Mouse (Mus musculus): ENCODE results near the gene H2al1b. TPM values are rescaled to one million over a fixed set of nuclear protein-coding genes. Genes with fewer than 3 reads are reported as not detected.
"Not testable (repeated sequence)": the region's sequence is repeated elsewhere in the genome, so short reads cannot be mapped to it uniquely, and the experiment has no call there.

The H2al1b gene
- not detected for total RNA-seq (2021)
- long read RNA-seq, experiment 1, result 0 reads
- long read RNA-seq, experiment 2, result 0 reads

DNA sequence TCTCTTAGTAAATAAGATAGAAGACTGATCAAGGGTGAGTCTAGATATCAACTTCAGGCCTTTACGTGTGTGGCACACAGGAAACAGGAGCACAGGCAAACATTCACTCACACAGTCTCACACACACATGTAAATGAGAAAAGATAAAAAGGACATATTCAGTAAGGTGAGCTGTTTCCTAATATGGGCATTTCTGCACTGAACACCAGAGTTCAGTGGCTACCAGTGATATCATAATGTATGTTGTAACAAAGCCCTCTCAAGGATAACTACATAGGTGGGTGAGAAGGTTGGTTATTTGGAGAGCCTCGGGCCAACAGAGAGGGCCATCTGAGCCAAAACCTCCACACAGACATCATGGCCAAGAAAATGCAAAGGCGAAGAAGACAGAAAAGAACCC is at the start of gene H2al1b:
H2al1b (plus strand) TSS at position 301 of the 400 bp plus-strand sequence.
- not testable (repeated sequence) for DNase-seq (ENCODE audit: low spot score in 2 of 2)

- no peak for DNase-seq (ENCODE audit: low spot score in 2 of 2)
These were observed 48.2 kb upstream of the H2al1b start for GRCm38 (mm10) chrX:11254062-11254461.

- DNase-seq (ENCODE audit: low spot score in 2 of 2), result no peak
These were observed 47.6 kb upstream of the H2al1b start for GRCm38 (mm10) chrX:11254521-11255207.

GRCm38 (mm10) chrX:11255564-11256360 is 46.5 kb upstream of the H2al1b start:
- DNase-seq (ENCODE audit: low spot score in 2 of 2), result no peak

GRCm38 (mm10) chrX:11264918-11265317 is 37.3 kb upstream of the H2al1b start:
- no peak for DNase-seq (ENCODE audit: low spot score in 2 of 2)

- peak in 1 of 2 experiments; percentile 26 for DNase-seq (ENCODE audit: low spot score in 2 of 2)
These were observed 34.4 kb upstream of the H2al1b start for GRCm38 (mm10) chrX:11267791-11268190.

DNA sequence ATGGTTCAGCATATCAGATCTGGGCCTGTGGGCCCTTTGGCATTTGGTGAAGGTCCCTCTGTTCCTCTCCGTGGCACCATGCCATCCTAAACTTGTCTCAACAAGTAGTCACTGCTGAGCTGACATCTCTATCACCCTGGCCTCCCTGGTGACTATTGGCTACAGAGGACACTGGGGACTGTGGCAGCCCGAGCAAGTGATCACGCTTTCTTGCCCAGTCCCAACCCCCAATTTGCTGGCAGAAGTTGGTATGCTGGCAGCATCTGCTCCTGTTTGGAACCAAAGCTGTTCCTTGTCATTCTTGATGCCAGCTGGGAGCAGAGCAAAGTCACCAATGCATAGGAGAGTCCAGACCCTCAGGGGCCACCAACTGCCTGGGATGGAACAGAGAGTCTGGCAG is 33.2 kb upstream of the H2al1b start:
- no peak for DNase-seq (ENCODE audit: low spot score in 2 of 2)

DNA sequence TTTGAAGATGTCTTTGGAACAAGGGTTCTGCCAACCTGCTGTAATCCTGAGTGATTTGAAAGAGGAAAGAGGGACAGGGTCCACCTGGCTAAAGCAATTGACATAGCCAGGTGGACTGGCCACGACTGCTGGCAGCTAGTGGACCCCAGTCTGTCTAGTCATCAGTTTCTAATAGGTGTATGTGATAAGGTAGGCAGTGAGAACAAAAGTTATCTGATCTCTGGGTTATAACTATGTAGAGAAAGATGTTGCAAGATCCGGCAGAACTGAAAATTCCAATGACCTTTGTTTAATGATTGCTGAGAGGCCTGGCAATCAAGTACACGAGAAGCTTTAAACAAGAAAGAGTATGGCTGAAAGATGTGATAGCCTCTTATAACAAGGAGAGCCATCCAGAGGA is 29.0 kb upstream of the H2al1b start:
- no peak for DNase-seq (ENCODE audit: low spot score in 2 of 2)

- no peak for DNase-seq (ENCODE audit: low spot score in 2 of 2)
These were observed 25.1 kb upstream of the H2al1b start for GRCm38 (mm10) chrX:11277083-11277482.

DNA sequence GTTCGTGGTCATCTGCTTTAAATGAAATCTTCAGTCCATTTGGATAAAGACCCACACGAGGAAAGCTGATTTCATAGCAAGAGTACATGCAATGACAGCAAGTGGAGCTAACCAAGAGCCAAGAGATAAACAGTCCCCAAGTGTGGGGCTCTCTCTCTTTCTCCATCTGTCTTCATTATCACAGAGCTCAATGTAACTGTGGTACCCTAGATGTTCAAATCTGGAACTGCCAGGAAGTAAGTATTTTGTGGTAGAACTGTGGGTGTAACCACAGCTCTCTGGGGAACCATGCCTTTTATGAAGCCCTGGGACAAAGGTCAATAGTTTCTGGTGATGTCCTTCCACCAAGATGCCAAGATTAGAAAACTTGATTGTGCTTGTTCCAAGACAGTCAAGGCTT is 21.5 kb upstream of the H2al1b start:
- DNase-seq (ENCODE audit: low spot score in 2 of 2), result no peak

- no peak for DNase-seq (ENCODE audit: low spot score in 2 of 2)
These were observed 13.8 kb upstream of the H2al1b start for GRCm38 (mm10) chrX:11288306-11288882.

DNA sequence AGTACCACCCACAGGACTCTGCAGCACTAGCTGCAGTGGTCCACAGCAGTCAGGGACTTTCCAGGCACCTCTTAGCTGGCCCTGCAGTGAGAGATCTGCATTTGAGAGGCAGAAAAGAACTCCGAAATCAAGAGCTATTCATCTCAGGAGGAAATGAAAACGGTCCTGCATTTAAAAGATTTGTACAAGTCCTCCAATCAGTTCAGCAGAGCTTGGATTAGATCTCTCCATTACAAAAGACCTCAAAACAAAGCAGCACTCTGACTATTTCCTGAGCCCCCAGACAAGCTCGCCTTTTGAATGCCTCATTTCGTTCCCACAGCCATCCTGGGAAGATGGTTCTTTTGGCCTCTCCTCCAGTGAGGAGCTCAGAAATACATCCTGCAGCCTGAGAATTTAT is 13.0 kb upstream of the H2al1b start:
- DNase-seq (ENCODE audit: low spot score in 2 of 2), result no peak

DNA sequence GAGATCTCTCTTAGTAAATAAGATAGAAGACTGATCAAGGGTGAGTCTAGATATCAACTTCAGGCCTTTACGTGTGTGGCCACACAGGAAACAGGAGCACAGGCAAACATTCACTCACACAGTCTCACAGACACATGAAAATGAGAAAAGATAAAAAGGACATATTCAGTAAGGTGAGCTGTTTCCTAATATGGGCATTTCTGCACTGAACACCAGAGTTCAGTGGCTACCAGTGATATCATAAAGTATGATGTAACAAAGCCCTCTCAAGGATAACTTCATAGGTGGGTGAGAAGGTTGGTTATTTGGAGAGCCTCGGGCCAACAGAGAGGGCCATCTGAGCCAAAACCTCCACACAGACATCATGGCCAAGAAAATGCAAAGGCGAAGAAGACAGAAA is 3.3 kb upstream of the H2al1b start, which contains the start of gene H2al1a:
H2al1a (plus strand) TSS at position 301 of the 400 bp plus-strand sequence.
- DNase-seq (ENCODE audit: low spot score in 2 of 2), result not testable (repeated sequence)

DNA sequence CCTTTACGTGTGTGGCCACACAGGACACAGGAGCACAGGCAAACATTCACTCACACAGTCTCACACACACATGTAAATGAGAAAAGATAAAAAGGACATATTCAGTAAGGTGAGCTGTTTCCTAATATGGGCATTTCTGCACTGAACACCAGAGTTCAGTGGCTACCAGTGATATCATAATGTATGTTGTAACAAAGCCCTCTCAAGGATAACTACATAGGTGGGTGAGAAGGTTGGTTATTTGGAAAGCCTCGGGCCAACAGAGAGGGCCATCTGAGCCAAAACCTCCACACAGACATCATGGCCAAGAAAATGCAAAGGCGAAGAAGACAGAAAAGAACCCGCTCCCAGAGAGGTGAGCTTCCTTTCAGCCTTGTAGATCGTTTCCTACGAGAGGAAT is 3.1 kb downstream of the H2al1b start, which contains the start of gene H2al1c:
H2al1c (plus strand) TSS at position 301 of the 400 bp plus-strand sequence.
- not testable (repeated sequence) for DNase-seq (ENCODE audit: low spot score in 2 of 2)

DNA sequence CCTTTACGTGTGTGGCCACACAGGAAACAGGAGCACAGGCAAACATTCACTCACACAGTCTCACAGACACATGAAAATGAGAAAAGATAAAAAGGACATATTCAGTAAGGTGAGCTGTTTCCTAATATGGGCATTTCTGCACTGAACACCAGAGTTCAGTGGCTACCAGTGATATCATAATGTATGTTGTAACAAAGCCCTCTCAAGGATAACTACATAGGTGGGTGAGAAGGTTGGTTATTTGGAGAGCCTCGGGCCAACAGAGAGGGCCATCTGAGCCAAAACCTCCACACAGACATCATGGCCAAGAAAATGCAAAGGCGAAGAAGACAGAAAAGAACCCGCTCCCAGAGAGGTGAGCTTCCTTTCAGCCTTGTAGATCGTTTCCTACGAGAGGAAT is 6.3 kb downstream of the H2al1b start, which contains the start of gene H2al1d:
H2al1d (plus strand) TSS at position 301 of the 400 bp plus-strand sequence.
- DNase-seq (ENCODE audit: low spot score in 2 of 2), result not testable (repeated sequence)

DNA sequence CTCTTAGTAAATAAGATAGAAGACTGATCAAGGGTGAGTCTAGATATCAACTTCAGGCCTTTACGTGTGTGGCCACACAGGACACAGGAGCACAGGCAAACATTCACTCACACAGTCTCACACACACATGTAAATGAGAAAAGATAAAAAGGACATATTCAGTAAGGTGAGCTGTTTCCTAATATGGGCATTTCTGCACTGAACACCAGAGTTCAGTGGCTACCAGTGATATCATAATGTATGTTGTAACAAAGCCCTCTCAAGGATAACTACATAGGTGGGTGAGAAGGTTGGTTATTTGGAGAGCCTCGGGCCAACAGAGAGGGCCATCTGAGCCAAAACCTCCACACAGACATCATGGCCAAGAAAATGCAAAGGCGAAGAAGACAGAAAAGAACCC is 9.4 kb downstream of the H2al1b start, which contains the start of gene H2al1e:
H2al1e (plus strand) TSS at position 301 of the 400 bp plus-strand sequence.
- DNase-seq (ENCODE audit: low spot score in 2 of 2), result not testable (repeated sequence)

DNA sequence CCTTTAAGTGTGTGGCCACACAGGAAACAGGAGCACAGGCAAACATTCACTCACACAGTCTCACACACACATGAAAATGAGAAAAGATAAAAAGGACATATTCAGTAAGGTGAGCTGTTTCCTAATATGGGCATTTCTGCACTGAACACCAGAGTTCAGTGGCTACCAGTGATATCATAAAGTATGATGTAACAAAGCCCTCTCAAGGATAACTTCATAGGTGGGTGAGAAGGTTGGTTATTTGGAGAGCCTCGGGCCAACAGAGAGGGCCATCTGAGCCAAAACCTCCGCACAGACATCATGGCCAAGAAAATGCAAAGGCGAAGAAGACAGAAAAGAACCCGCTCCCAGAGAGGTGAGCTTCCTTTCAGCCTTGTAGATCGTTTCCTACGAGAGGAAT is 12.6 kb downstream of the H2al1b start, which contains the start of gene H2al1f:
H2al1f (plus strand) TSS at position 301 of the 400 bp plus-strand sequence.
- not testable (repeated sequence) for DNase-seq (ENCODE audit: low spot score in 2 of 2)

DNA sequence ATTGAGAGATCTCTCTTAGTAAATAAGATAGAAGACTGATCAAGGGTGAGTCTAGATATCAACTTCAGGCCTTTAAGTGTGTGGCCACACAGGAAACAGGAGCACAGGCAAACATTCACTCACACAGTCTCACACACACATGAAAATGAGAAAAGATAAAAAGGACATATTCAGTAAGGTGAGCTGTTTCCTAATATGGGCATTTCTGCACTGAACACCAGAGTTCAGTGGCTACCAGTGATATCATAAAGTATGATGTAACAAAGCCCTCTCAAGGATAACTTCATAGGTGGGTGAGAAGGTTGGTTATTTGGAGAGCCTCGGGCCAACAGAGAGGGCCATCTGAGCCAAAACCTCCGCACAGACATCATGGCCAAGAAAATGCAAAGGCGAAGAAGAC is 15.7 kb downstream of the H2al1b start, which contains the start of gene H2al1g:
H2al1g (plus strand) TSS at position 301 of the 400 bp plus-strand sequence.
- not testable (repeated sequence) for DNase-seq (ENCODE audit: low spot score in 2 of 2)

DNA sequence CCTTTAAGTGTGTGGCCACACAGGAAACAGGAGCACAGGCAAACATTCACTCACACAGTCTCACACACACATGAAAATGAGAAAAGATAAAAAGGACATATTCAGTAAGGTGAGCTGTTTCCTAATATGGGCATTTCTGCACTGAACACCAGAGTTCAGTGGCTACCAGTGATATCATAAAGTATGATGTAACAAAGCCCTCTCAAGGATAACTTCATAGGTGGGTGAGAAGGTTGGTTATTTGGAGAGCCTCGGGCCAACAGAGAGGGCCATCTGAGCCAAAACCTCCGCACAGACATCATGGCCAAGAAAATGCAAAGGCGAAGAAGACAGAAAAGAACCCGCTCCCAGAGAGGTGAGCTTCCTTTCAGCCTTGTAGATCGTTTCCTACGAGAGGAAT is 19.0 kb downstream of the H2al1b start, which contains the start of gene H2al1h:
H2al1h (plus strand) TSS at position 301 of the 400 bp plus-strand sequence.
- DNase-seq (ENCODE audit: low spot score in 2 of 2), result not testable (repeated sequence)

- DNase-seq (ENCODE audit: low spot score in 2 of 2), result not testable (repeated sequence)
These were observed 22.1 kb downstream of the H2al1b start, which contains the start of gene H2al1i for GRCm38 (mm10) chrX:11324359-11324758. Gene H2al1i (plus strand): TSS chrX:11324659.

DNA sequence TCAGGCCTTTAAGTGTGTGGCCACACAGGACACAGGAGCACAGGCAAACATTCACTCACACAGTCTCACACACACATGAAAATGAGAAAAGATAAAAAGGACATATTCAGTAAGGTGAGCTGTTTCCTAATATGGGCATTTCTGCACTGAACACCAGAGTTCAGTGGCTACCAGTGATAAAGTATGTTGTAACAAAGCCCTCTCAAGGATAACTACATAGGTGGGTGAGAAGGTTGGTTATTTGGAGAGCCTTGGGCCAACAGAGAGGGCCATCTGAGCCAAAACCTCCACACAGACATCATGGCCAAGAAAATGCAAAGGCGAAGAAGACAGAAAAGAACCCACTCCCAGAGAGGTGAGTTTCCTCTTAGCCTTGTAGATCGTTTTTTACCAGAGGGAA is 25.3 kb downstream of the H2al1b start, which contains the start of gene H2al1j:
H2al1j (plus strand) TSS at position 301 of the 400 bp plus-strand sequence.
- DNase-seq (ENCODE audit: low spot score in 2 of 2), result not testable (repeated sequence)
